ENCODE assay signal across 28 mouse cellular contexts in the genomic region with DNA sequence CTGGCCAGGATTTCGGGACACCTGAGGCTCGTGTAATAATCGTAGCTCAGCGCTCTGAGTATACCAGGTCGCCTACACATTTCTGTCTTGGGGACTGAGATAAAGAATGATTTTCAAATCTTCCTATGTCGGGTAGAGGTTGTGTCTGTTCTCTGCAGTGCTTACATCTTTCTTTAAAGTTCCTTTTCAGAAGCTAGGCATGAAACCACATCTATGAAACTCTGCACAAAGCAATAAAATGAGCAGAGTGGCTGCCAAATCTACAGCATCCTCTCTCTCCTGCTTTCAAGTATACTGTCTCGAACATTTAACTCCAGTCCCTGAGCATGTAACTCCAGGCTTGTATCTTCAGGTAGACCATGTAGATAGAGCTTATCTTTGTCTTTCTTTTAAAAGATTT.
A peak's percentile ranks its signal among the peaks of the same experiment; 100 is the strongest.
DNase-seq lines count a peak whose midpoint lies in the region; ATAC-seq lines count a peak whose summit lies in the region.
"Had no signal": no experiment of that assay in that cellular context is flagged by ENCODE, and none has a peak within 500 bp of the region (broad histone marks: within the 10 kb centered on the region; RNA-seq: fewer than 3 reads in every experiment).

No protein-coding gene starts in this region.

- peaks cover 3% of the 10 kb centered on the region; the same call in 1 of the 2 replicates for H3K9me3 ChIP-seq in heart, embryonic 12.5 days (replicated peaks)
- H3K9me3 ChIP-seq in hindbrain, embryonic 16.5 days (ENCODE audit: control insufficient read depth, low read length): no peaks in the 10 kb centered on the region
- H3K9me3 ChIP-seq in kidney, embryonic 14.5 days (ENCODE audit: control insufficient read depth, low read length): no peaks in the 10 kb centered on the region
- H3K9me3 ChIP-seq: embryonic facial prominence, embryonic 13.5 days; embryonic facial prominence, embryonic 15.5 days; forebrain, embryonic 10.5 days; forebrain, embryonic 12.5 days had no signal

- H3K27me3 ChIP-seq in heart, embryonic 12.5 days (replicated peaks): no peaks in the 10 kb centered on the region
- H3K27me3 ChIP-seq in hindbrain, embryonic 16.5 days (replicated peaks; ENCODE audit: control insufficient read depth, insufficient read depth, low read length): no peaks in the 10 kb centered on the region
- H3K27me3 ChIP-seq in kidney, embryonic 14.5 days (ENCODE audit: control insufficient read depth, insufficient read depth, low read length): no peaks in the 10 kb centered on the region
- H3K27me3 ChIP-seq: CH12.LX; embryonic facial prominence, embryonic 13.5 days; embryonic facial prominence, embryonic 15.5 days; forebrain, embryonic 12.5 days had no signal

- H3K27ac ChIP-seq in heart, embryonic 12.5 days (ENCODE audit: poor library complexity, severe bottlenecking): no peak overlapping the region
- no peak overlapping the region for H3K27ac ChIP-seq in hindbrain, embryonic 16.5 days (ENCODE audit: low read depth, low read length)
- H3K27ac ChIP-seq in kidney, embryonic 14.5 days (ENCODE audit: low read depth, low read length): no peak overlapping the region
- H3K27ac ChIP-seq: embryonic facial prominence, embryonic 13.5 days; embryonic facial prominence, embryonic 15.5 days; forebrain, embryonic 10.5 days; forebrain, embryonic 12.5 days had no signal

- no peak overlapping the region for H3K4me2 ChIP-seq in heart, embryonic 12.5 days
- H3K4me2 ChIP-seq in hindbrain, embryonic 16.5 days (ENCODE audit: low read length): no peak overlapping the region
- no peak overlapping the region for H3K4me2 ChIP-seq in kidney, embryonic 14.5 days (replicated peaks; ENCODE audit: low read depth, low read length)
- H3K4me2 ChIP-seq: embryonic facial prominence, embryonic 13.5 days; embryonic facial prominence, embryonic 15.5 days; forebrain, embryonic 12.5 days had no signal

- no peak overlapping the region for H3K4me3 ChIP-seq in heart, embryonic 12.5 days
- H3K4me3 ChIP-seq in hindbrain, embryonic 16.5 days (ENCODE audit: low read length): no peak overlapping the region
- no peak overlapping the region for H3K4me3 ChIP-seq in kidney, embryonic 14.5 days (ENCODE audit: low read length)
- H3K4me3 ChIP-seq: embryonic facial prominence, embryonic 13.5 days; embryonic facial prominence, embryonic 15.5 days; erythroblast, embryonic 14.5 days; forebrain, embryonic 10.5 days; forebrain, embryonic 12.5 days had no signal

- no peaks in the 10 kb centered on the region for H3K36me3 ChIP-seq in heart, embryonic 12.5 days
- no peaks in the 10 kb centered on the region for H3K36me3 ChIP-seq in hindbrain, embryonic 16.5 days (ENCODE audit: control insufficient read depth, insufficient read depth, low read length)
- H3K36me3 ChIP-seq in kidney, embryonic 14.5 days (ENCODE audit: control insufficient read depth, insufficient read depth, low read length): no peaks in the 10 kb centered on the region
- H3K36me3 ChIP-seq: embryonic facial prominence, embryonic 13.5 days; embryonic facial prominence, embryonic 15.5 days; forebrain, embryonic 10.5 days; forebrain, embryonic 12.5 days; G1E had no signal

- peak; percentile 28 for DNase-seq in heart, adult 11 months
- peak; percentile 40 for DNase-seq in thymus, postnatal 0 days (ENCODE audit: low spot score)
- DNase-seq in thymus, postnatal 36 days: no peak
- DNase-seq in T-cell, adult 2 months (ENCODE audit: low spot score): peak; percentile 43
- DNase-seq: adrenal gland, adult 2 months; adrenal gland, postnatal 10 days; adrenal gland, postnatal 25 days; B cell, adult 2 months; cerebellum, adult 11 months; cerebellum, adult 18-20 months; cerebellum, adult 8-10 months; cerebellum, adult 9-11 months; cerebellum, postnatal 14 days; cerebellum, postnatal 36 days; embryo, embryonic 11 days had no signal

- H3K9ac ChIP-seq in heart, embryonic 12.5 days: no peak overlapping the region
- no peak overlapping the region for H3K9ac ChIP-seq in hindbrain, embryonic 16.5 days (ENCODE audit: low read depth, low read length)
- no peak overlapping the region for H3K9ac ChIP-seq in kidney, embryonic 14.5 days (ENCODE audit: low read depth, low read length)
- H3K9ac ChIP-seq: embryonic facial prominence, embryonic 13.5 days; embryonic facial prominence, embryonic 15.5 days; forebrain, embryonic 12.5 days had no signal

- ATAC-seq in heart, embryonic 12.5 days (ENCODE audit: insufficient number of reproducible peaks, low FRiP score): no peak
- ATAC-seq in hindbrain, embryonic 16.5 days: no peak
- ATAC-seq in kidney, embryonic 14.5 days (ENCODE audit: low FRiP score, low TSS enrichment): no peak
- ATAC-seq: forebrain, embryonic 14.5 days; forebrain, embryonic 16.5 days; Patski had no signal

- H3K4me1 ChIP-seq in heart, embryonic 12.5 days (replicated peaks): no peaks in the 10 kb centered on the region
- H3K4me1 ChIP-seq in hindbrain, embryonic 16.5 days (ENCODE audit: control insufficient read depth, insufficient read depth, low read depth, low read length): no peaks in the 10 kb centered on the region
- no peaks in the 10 kb centered on the region for H3K4me1 ChIP-seq in kidney, embryonic 14.5 days (ENCODE audit: control insufficient read depth, insufficient read depth, low read length)
- H3K4me1 ChIP-seq: embryonic facial prominence, embryonic 13.5 days; embryonic facial prominence, embryonic 15.5 days; forebrain, embryonic 12.5 days had no signal

- 83% methylated on average over 7 of the region's 7 CpGs for WGBS in heart, embryonic 12.5 days
- 92% methylated on average over 7 of the region's 7 CpGs for WGBS in hindbrain, embryonic 16.5 days
- 91% methylated on average over 7 of the region's 7 CpGs for WGBS in kidney, embryonic 14.5 days

Comparison
In these comparisons a context has a peak if more than half of its experiments do, and no peak if none do; other contexts are left out.
1. DNase-seq: peak in heart, adult 11 months (single experiment), thymus, postnatal 0 days (single experiment) and T-cell, adult 2 months (single experiment); none in thymus, postnatal 36 days (0 of 2).